Mouse (Mus musculus): ENCODE measurements at regions not wholly inside any gene's neighbourhood (a gene's known extent, or its start where the extent isn't known, plus 50 kb on each side); places are given as distances from the start of the nearest gene placed in this dataset.

DNA sequence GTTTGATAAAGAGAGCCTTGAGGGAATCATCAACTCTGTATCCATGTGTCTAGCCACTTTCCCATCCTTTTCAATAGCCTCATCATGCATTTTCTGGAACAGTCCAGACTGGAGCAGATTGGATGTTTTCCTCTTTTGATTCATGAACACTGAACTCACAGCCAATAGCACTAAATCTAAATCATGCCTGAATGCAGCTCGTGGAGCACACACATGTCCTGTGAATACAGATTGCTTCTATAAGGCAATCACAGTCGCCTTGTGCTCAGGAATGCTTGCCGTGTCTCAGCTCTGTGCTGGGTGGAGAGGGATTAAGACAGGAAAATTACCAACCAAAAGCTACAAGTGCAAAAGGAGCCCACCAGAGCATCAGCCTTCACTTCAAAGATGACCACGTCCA is 100.9 kb upstream of the Spin1 start:
- TF ChIP-seq POLR2A (IDR thresholded peaks at IDR 0.05; ENCODE audit: extremely low read depth, insufficient read depth, low read length) (no peak), CTCF (IDR thresholded peaks at IDR 0.05; ENCODE audit: extremely low read depth, insufficient read depth, low read length) (no peak)
